Mouse (Mus musculus) kidney, adult 18-20 months (tissue): ENCODE measurements around the gene Slc16a5.
"Not testable (repeated sequence)": the region's sequence is repeated elsewhere in the genome, so short reads cannot be mapped to it uniquely, and the experiment has no call there.

Experiments used
- DNase-seq: peaks from one replicate; pipeline ENCODE4 v3.0.0; 2021

The Slc16a5 gene

DNA sequence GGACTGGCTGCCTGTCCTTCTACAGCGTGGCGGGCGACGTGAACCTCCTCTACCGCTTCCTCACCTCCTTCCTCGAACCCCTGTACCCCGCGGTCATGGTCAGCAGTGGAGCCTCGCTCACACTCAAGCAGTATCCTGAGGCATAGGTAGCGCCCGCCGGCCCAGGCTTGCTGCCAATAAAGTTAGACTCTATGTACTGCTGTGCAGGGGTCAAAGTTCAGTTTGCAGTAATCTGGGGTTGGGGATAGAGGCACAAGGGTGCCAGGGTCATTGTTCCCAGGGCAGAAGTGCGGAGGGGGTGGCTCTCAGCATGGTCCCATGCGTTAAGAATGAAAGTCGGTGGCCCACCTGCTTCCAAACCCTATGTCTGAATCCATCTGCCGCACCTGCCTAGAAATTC, 14.2 kb upstream of the Slc16a5 start:
- peak; percentile 77 for DNase-seq

GRCm38 (mm10) chr11:115448998-115449397, 13.3 kb upstream of the Slc16a5 start:
- peak; percentile 84 for DNase-seq

GRCm38 (mm10) chr11:115450176-115450575, 12.1 kb upstream of the Slc16a5 start:
- peak; percentile 37 for DNase-seq

GRCm38 (mm10) chr11:115451781-115452241, 10.5 kb upstream of the Slc16a5 start:
- DNase-seq, result peak; percentile 34

- DNase-seq, result no peak
Measured at GRCm38 (mm10) chr11:115452281-115452860, 9.9 kb upstream of the Slc16a5 start.

DNA sequence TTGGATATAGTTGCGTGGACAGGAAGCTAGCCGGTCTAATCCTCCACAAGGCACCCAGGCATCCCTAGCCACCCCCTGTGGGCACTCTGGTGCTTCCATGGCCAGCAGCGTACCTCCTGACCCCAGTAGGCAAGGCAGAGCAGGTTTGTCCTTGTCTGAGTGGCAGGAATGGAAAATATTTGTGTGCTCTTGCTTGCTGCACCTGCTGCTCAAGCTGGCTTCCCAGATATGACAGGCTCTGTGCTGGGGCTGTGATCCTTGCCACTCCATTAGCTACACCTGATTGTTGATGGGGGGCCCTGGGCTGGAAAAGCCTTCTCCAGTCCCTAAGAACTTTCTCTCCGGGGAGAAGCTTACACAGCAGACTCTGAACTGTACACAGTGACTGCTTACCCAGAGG, 9.0 kb upstream of the Slc16a5 start:
- DNase-seq, result peak; percentile 40

DNA sequence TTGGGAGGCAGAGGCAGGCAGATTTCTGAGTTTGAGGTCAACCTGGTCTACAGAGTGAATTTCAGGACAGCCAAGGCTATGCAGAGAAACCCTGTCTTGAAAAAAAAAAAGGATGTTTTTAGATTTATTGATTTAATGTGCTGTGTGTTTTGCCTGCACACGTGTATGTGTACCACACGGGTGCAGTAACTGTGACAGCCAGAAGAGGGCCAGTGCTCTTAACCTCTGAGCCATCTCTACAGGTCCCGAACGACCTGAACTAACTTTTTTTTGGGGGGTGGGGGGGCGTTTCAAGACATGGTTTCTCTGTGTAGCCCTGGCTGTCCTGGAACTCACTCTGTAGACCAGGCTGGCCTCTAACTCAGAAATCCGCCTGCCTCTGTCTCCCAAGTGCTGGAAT, 7.5 kb upstream of the Slc16a5 start:
- DNase-seq, result not testable (repeated sequence)

- DNase-seq, result no peak
Measured at GRCm38 (mm10) chr11:115455619-115456018, 6.7 kb upstream of the Slc16a5 start.

DNA sequence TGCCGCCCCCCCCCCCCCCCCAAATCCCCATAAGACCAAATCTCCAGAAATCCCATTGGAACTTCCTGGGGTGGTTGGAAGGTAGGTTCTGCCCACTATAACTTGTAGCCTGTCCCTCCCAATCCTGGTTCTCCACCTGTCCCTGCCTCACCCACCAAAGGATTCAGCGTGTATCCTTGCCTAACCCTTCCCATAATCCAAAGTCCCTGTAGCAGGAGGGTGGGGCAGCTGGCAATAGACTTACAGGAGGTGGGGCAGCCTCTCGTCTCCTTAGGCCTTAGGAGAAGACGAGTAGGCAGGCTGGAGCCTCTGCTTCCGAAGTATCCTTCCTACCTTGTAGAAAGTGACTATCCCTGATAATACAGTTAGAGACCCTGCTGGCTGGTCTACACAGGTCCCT, 6.1 kb upstream of the Slc16a5 start:
- DNase-seq, result no peak

DNA sequence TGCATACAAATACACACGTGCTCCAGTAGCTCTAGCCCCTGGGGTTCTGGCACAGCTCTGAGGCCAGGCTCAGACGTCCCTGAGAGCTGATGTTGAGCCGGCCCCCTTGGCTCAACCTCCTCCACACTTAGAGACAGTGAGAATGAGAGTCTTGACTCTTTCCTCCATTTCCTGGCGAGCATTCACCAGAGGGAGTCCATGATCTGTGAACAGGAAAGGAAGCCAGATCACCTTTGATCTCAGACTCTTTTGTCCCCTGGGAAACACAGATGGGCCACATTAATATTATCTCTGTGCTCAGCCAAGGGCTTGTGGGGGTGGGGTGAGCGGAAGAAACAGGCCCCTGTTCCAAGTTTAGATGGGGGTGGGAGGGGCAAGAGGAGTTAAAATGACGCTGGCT, 4.9 kb upstream of the Slc16a5 start:
- peak; percentile 13 for DNase-seq

GRCm38 (mm10) chr11:115460976-115461375, 1.3 kb upstream of the Slc16a5 start:
- DNase-seq, result no peak

GRCm38 (mm10) chr11:115461846-115462242, 430 bp upstream of the Slc16a5 start:
- no peak for DNase-seq

DNA sequence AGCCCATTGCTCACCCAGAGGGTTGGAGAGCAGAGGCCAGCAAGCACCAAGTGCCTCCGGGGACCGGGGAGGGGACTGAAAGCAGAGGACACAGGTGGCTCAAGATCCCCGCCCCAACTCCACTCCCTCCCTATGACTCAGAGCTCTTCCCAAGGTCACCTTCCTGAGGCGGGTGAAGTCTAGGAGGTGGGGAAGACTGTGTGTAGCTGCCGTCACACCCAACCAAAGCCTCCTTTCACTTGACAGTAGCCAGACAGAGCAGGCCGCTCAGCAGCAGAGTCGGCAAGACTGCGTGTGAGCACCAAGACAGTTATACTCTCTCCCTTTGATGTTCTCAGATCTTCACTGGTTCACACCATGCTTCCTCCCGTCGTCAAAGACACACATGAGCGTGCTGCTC, 1.1 kb downstream of the Slc16a5 start:
- DNase-seq, result peak; percentile 47

GRCm38 (mm10) chr11:115464851-115465250, 2.6 kb downstream of the Slc16a5 start:
- no peak for DNase-seq

GRCm38 (mm10) chr11:115467217-115467618, 4.9 kb downstream of the Slc16a5 start:
- DNase-seq, result no peak

DNA sequence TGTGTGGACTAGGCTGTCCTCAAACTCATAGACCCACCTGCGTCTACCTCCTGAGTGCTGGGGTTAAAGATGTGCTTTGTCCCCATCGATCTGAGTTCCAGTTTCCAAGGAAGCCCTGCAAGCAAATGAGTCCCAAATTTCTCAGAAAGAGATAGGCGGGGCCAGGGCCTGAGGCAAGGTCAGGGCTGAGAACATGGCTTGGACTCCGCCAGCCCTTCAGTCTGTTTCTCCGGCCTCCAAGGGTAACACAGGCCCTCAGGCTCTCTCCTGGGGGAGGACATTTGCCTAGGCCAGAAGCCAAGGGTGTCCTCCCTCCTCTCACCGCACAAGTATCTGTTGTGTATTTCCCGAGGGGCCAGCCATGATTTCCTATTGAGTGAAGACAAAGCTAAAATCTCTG, 9.9 kb downstream of the Slc16a5 start:
- no peak for DNase-seq

DNA sequence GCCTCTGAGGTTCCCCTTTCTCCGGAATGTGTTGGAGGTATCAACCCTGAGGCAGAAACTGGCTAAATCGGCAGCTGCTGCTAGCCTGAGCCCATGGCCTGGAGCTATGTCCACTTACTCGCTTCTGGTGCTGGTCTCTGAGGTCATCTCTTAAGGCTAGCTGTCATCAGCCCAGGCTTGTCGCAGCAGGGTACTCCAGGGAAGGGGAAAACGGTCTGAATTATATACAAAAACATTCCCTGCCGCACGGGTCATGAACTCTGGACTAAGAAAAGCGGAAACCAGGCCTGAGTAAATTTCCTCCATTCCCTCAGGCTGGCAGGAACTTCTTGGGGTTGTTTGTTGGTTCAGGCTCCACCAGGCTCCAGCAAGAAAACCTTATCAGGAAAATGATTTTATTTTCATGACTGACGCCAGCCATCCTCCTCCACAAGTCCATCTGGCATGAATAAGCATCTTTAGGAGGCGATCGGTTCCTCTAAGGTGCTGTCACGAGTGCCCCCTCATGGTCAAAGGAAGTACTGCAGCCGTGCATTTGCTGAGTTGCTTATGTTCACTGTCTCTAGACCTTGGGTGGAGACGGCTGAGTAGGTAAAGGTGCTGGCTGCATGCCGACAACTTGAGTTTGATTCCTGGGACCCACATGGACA, 11.5 kb downstream of the Slc16a5 start:
- peak; percentile 98 for DNase-seq

DNA sequence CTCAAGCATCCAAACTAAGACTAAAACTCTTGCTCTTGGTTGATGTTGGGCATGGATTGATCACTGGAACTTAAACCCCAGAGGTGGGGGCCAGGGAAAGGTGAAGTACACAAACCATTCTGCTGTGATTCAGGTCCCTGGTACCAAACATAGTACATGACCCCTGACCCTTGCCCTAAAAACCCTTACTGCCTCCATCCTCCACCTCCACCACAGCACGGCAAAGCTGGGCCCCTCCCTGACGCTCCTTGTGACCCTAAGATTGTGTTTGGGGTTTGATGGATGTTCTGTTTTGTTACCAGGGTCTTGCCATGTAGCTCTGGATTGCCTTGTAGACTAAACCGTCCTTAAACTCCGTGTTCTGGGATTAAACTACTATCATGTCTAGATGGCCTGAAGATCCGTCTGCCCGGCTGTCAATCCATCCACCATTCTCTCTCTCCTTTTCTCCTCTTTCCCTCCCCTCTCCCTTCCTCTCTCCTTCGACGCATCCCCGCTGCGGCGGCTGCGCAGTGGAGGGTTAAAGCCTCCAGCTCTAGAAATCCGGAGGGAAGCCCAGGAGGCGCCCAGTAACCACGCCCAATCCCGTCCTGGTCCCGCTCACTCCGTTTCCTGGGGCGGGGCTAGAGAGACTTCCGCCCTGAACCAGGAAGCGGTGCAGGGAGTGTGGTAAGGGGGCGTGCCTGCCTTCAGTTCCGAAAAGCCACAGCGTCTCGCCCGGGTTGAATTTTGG, 12.9 kb downstream of the Slc16a5 start, which contains the start of gene Armc7:
Armc7 (plus strand) TSS at position 643 of the 733 bp plus-strand sequence.
- DNase-seq, result peak; percentile 97

- DNase-seq, result no peak
Measured at GRCm38 (mm10) chr11:115475758-115476237, 13.5 kb downstream of the Slc16a5 start.

GRCm38 (mm10) chr11:115476630-115477029, 14.4 kb downstream of the Slc16a5 start:
- DNase-seq, result not testable (repeated sequence)

- DNase-seq, result not testable (repeated sequence)
Measured at GRCm38 (mm10) chr11:115477388-115477787, 15.1 kb downstream of the Slc16a5 start.

GRCm38 (mm10) chr11:115478296-115478938, 16.1 kb downstream of the Slc16a5 start:
- DNase-seq, result no peak

DNA sequence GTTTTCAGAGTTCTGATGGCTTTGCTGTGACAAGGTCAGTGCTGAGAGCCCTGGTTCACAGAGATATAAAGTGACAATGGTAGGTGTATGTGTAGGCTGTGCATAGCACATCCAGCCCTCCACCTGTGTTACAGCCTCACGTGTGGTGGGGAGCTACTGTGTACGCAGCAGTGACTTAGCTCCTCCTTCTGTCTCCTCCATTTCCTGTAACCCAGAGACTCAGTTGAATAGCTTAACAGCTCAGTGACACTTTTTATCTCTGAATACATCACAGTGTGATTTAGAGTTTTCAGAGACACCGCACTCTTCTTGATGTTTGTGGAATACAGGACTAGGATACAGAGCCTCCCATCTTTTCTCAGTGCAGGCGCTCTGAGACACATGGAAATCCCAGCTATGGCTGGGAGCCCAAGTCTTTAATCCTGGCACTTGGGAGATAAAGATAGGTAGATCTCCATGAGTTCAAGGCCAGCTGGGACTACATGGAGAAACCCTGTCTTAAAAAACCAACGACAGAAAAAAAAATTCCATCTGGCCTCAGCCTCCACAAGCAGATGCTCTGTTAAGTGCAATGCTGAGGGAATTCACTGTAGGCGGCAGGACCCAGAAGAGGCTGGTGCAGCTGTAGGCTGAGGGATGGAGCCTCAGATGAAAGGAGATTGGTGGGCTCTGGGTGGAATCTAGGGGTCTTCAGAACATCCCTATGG, 19.4 kb downstream of the Slc16a5 start:
- no peak for DNase-seq
